Mouse (Mus musculus) hindbrain, embryonic 11.5 days (tissue): ENCODE measurements around the gene Rasgrp1. TPM values are rescaled to one million over a fixed set of nuclear protein-coding genes. Genes with fewer than 3 reads are reported as not detected.
A peak's percentile ranks its signal among the peaks of the same experiment; 100 is the strongest.

ENCODE experiments used
- ATAC-seq: fragments of 200-750 bp; cut with Nextera tagmentation; 2 replicates; pipeline ENCODE4 v1.8.0; 2017; ENCODE audit warnings: mild to moderate bottlenecking, moderate TSS enrichment, moderate library complexity; ENCODE audit not compliant: low FRiP score
- DNase-seq: peaks from one replicate; pipeline ENCODE4 v3.0.0-alpha.2; 2015; ENCODE audit warnings: low spot score
- H3K27ac ChIP-seq: fragments of 300-500 bp; sonication (generic); 2 replicates; pipeline ENCODE4 v1.5.1; 2014; ENCODE audit warnings: mild to moderate bottlenecking, low read depth, low read length
- H3K27me3 ChIP-seq: fragments of 300-500 bp; sonication (generic); 2 replicates; pipeline ENCODE4 v1.6.1; 2014; ENCODE audit warnings: mild to moderate bottlenecking, low read length, moderate library complexity, mixed read lengths; ENCODE audit not compliant: control insufficient read depth, insufficient read depth
- H3K36me3 ChIP-seq: fragments of 300-500 bp; sonication (generic); 2 replicates; pipeline ENCODE4 v1.6.1; 2014; ENCODE audit warnings: mild to moderate bottlenecking, low read length, moderate library complexity, mixed read lengths; ENCODE audit not compliant: control insufficient read depth, insufficient read depth
- H3K4me1 ChIP-seq: fragments of 300-500 bp; sonication (generic); replicated peaks from 2 replicates; pipeline ENCODE4 v1.6.1; 2014; ENCODE audit warnings: low read length, mixed read lengths; ENCODE audit not compliant: control insufficient read depth, insufficient read depth
- H3K4me2 ChIP-seq: fragments of 300-500 bp; sonication (generic); replicated peaks from 2 replicates; pipeline ENCODE4 v1.6.1; 2014; ENCODE audit warnings: mild to moderate bottlenecking, low read depth, low read length
- H3K4me3 ChIP-seq: fragments of 300-500 bp; sonication (generic); 2 replicates; pipeline ENCODE4 v1.5.1; 2014; ENCODE audit warnings: low read depth, low read length
- H3K9ac ChIP-seq: fragments of 300-500 bp; sonication (generic); 2 replicates; pipeline ENCODE4 v1.6.1; 2014; ENCODE audit warnings: low read depth, low read length
- H3K9me3 ChIP-seq: fragments of 300-500 bp; sonication (generic); 2 replicates; pipeline ENCODE4 v1.6.1; 2016; ENCODE audit warnings: low read length; ENCODE audit not compliant: control insufficient read depth
- WGBS: fragments of 180-500 bp; shearing (Covaris S2); extraction: QIAGEN DNeasy Blood & Tissue Kit; methylation state at CpG from one replicate; pipeline ENCODE4 v1.1.7; 2014; 5-methylcytosine and 5-hydroxymethylcytosine counted together
- polyA plus RNA-seq: library from polyadenylated mRNA; unstranded; fragments of >200 nt; fragmentation: Nextera tagmentation; extraction: Ambion mirVana; gene quantifications from 2 replicates; pipeline ENCODE4 v1.2.1, GENCODE M21; 2014

Gene Rasgrp1
- 0.71 and 0.74 TPM in 2 replicates for polyA plus RNA-seq

- Histone ChIP-seq H3K27me3 (peaks cover 11% of the 10 kb centered on the region), H3K27ac (no peak within 1 kb of the TSS), H3K4me1 (peaks cover 3% of the 10 kb centered on the region), H3K9me3 (no peaks in the 10 kb centered on the region), H3K36me3 (no peaks in the 10 kb centered on the region), H3K4me2 (peak within 1 kb of the TSS; percentile 95), H3K4me3 (peak within 1 kb of the TSS; percentile 58), H3K9ac (peak within 1 kb of the TSS; percentile 59)
- DNase-seq (peak; percentile 62), ATAC-seq (peak; percentile 85)
- WGBS, result 2% methylated on average over 56 of the region's 56 CpGs
Measured at GRCm38 (mm10) chr2:117342547-117343239, at the start of gene Rasgrp1. Rasgrp1 (minus strand) TSS chr2:117343001.

- H3K4me2 ChIP-seq, result no peak overlapping the region
- no peaks in the 10 kb centered on the region for H3K36me3 ChIP-seq
- H3K4me3 ChIP-seq, result no peak overlapping the region
- ATAC-seq (no peak), DNase-seq (no peak)
- H3K9ac ChIP-seq, result no peak overlapping the region
- no peaks in the 10 kb centered on the region for H3K27me3 ChIP-seq
- WGBS, result 85% methylated on average over 17 of the region's 17 CpGs
- no peaks in the 10 kb centered on the region for H3K4me1 ChIP-seq
- no peaks in the 10 kb centered on the region for H3K9me3 ChIP-seq
- H3K27ac ChIP-seq, result no peak overlapping the region
Measured at GRCm38 (mm10) chr2:117389925-117390892, 47.4 kb upstream of the Rasgrp1 start.

GRCm38 (mm10) chr2:117389460-117389859 lies 46.7 kb upstream of the Rasgrp1 start:
- no peak overlapping the region for H3K27ac ChIP-seq
- H3K9ac ChIP-seq, result no peak overlapping the region
- H3K4me1 ChIP-seq, result no peaks in the 10 kb centered on the region
- H3K9me3 ChIP-seq, result no peaks in the 10 kb centered on the region
- H3K36me3 ChIP-seq, result no peaks in the 10 kb centered on the region
- H3K27me3 ChIP-seq, result no peaks in the 10 kb centered on the region
- WGBS, result 67% methylated on average over 3 of the region's 3 CpGs
- no peak for DNase-seq
- H3K4me2 ChIP-seq, result no peak overlapping the region
- no peak for ATAC-seq
- no peak overlapping the region for H3K4me3 ChIP-seq

GRCm38 (mm10) chr2:117388121-117388520 lies 45.3 kb upstream of the Rasgrp1 start:
- H3K4me3 ChIP-seq, result no peak overlapping the region
- H3K27ac ChIP-seq, result no peak overlapping the region
- no peaks in the 10 kb centered on the region for H3K36me3 ChIP-seq
- no peaks in the 10 kb centered on the region for H3K9me3 ChIP-seq
- DNase-seq, result no peak
- no peaks in the 10 kb centered on the region for H3K27me3 ChIP-seq
- H3K4me1 ChIP-seq, result no peaks in the 10 kb centered on the region
- H3K9ac ChIP-seq, result no peak overlapping the region
- no peak overlapping the region for H3K4me2 ChIP-seq
- 93% methylated on average over 4 of the region's 4 CpGs for WGBS
- no peak for ATAC-seq

GRCm38 (mm10) chr2:117386981-117387705 lies 44.3 kb upstream of the Rasgrp1 start:
- ATAC-seq (no peak), DNase-seq (no peak)
- Histone ChIP-seq H3K9me3 (no peaks in the 10 kb centered on the region), H3K4me2 (no peak overlapping the region), H3K27ac (no peak overlapping the region), H3K36me3 (no peaks in the 10 kb centered on the region), H3K9ac (no peak overlapping the region), H3K4me3 (no peak overlapping the region), H3K27me3 (no peaks in the 10 kb centered on the region), H3K4me1 (no peaks in the 10 kb centered on the region)
- WGBS, result 87% methylated on average over 12 of the region's 12 CpGs

GRCm38 (mm10) chr2:117386036-117386590 lies 43.3 kb upstream of the Rasgrp1 start:
- Histone ChIP-seq H3K9me3 (no peaks in the 10 kb centered on the region), H3K27ac (no peak overlapping the region), H3K9ac (no peak overlapping the region), H3K36me3 (no peaks in the 10 kb centered on the region), H3K27me3 (no peaks in the 10 kb centered on the region), H3K4me2 (no peak overlapping the region), H3K4me3 (no peak overlapping the region), H3K4me1 (no peaks in the 10 kb centered on the region)
- ATAC-seq (no peak), DNase-seq (no peak)
- WGBS, result 74% methylated on average over 7 of the region's 7 CpGs

GRCm38 (mm10) chr2:117381314-117381713 lies 38.5 kb upstream of the Rasgrp1 start:
- H3K4me3 ChIP-seq, result no peak overlapping the region
- no peak for DNase-seq
- 83% methylated on average over 3 of the region's 3 CpGs for WGBS
- no peaks in the 10 kb centered on the region for H3K9me3 ChIP-seq
- no peaks in the 10 kb centered on the region for H3K4me1 ChIP-seq
- H3K4me2 ChIP-seq, result no peak overlapping the region
- H3K27ac ChIP-seq, result no peak overlapping the region
- H3K36me3 ChIP-seq, result no peaks in the 10 kb centered on the region
- no peak overlapping the region for H3K9ac ChIP-seq
- ATAC-seq, result no peak
- no peaks in the 10 kb centered on the region for H3K27me3 ChIP-seq

- no peaks in the 10 kb centered on the region for H3K36me3 ChIP-seq
- no peaks in the 10 kb centered on the region for H3K9me3 ChIP-seq
- 68% methylated on average over 2 of the region's 2 CpGs for WGBS
- H3K27me3 ChIP-seq, result no peaks in the 10 kb centered on the region
- H3K27ac ChIP-seq, result no peak overlapping the region
- ATAC-seq (no peak), DNase-seq (no peak)
- no peak overlapping the region for H3K4me2 ChIP-seq
- no peaks in the 10 kb centered on the region for H3K4me1 ChIP-seq
- no peak overlapping the region for H3K9ac ChIP-seq
- H3K4me3 ChIP-seq, result no peak overlapping the region
Measured at GRCm38 (mm10) chr2:117374293-117374830, 31.6 kb upstream of the Rasgrp1 start.
